Mouse (Mus musculus) testis, adult 2 months (tissue): ENCODE data around the gene Crispld2.

Source experiments
- CTCF ChIP-seq: fragments of 200-500 bp; IDR thresholded peaks from 2 replicates; pipeline ENCODE4 v1.5.1; 2012; ENCODE audit warnings: low read depth, mild to moderate bottlenecking, inconsistent platforms, low read length, moderate library complexity; ENCODE audit not compliant: control insufficient read depth, insufficient read depth, insufficient replicate concordance
- POLR2A ChIP-seq: fragments of 200-500 bp; IDR thresholded peaks from 2 replicates; pipeline ENCODE4 v1.6.1; 2012; ENCODE audit warnings: low read depth, mild to moderate bottlenecking, inconsistent platforms, low read length, moderate library complexity; ENCODE audit not compliant: control insufficient read depth

DNA sequence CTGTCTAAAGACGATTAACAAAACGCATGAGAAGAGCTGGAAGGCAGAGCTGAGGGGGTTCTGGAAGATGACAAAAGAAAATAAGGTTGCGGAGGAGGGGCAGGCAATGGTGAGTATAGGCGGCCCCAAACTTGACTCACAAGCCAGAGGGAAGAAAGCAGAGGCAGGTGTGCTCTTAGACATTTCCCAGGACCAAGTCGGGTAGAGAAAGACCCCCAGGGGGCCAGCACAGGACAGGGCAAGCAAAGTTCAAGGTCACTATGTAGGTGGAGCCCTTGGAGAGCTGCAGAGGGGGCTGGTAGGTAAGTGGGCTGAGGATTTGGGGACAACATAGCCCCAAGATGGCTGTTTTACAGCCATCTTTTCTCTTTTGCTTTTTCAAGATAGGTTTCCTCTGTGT, 87.1 kb downstream of the Crispld2 start:
- TF ChIP-seq POLR2A (no peak), CTCF (no peak)
